Mouse (Mus musculus) limb, embryonic 15.5 days (tissue): ENCODE measurements around the gene Rps27. TPM values are rescaled to one million over a fixed set of nuclear protein-coding genes. Genes with fewer than 3 reads are reported as not detected.

Source experiments
- ATAC-seq: fragments of 200-750 bp; cut with Nextera tagmentation; 2 replicates; pipeline ENCODE4 v1.8.0; 2017; ENCODE audit warnings: low read depth, moderate TSS enrichment; ENCODE audit not compliant: insufficient number of reproducible peaks, low FRiP score, low TSS enrichment
- H3K27ac ChIP-seq: fragments of 300-500 bp; sonication (generic); 2 replicates; pipeline ENCODE4 v1.5.1; 2015; ENCODE audit warnings: moderate library complexity, mild to moderate bottlenecking, inconsistent platforms
- H3K27me3 ChIP-seq: fragments of 300-500 bp; sonication (generic); 2 replicates; pipeline ENCODE4 v1.6.1; 2015; ENCODE audit warnings: inconsistent platforms
- H3K36me3 ChIP-seq: fragments of 300-500 bp; sonication (generic); 2 replicates; pipeline ENCODE4 v1.6.1; 2015; ENCODE audit warnings: inconsistent platforms
- H3K4me1 ChIP-seq: fragments of 300-500 bp; sonication (generic); 2 replicates; pipeline ENCODE4 v1.6.1; 2015; ENCODE audit warnings: inconsistent platforms
- H3K4me2 ChIP-seq: fragments of 300-500 bp; sonication (generic); 2 replicates; pipeline ENCODE4 v1.6.1; 2015; ENCODE audit warnings: mild to moderate bottlenecking, inconsistent platforms
- H3K4me3 ChIP-seq: fragments of 300-500 bp; sonication (generic); 2 replicates; pipeline ENCODE4 v1.5.1; 2015; ENCODE audit warnings: mild to moderate bottlenecking, inconsistent platforms
- H3K9ac ChIP-seq: fragments of 300-500 bp; sonication (generic); 2 replicates; pipeline ENCODE4 v1.6.1; 2015; ENCODE audit warnings: inconsistent platforms
- H3K9me3 ChIP-seq: fragments of 300-500 bp; sonication (generic); 2 replicates; pipeline ENCODE4 v1.6.1; 2016; ENCODE audit warnings: inconsistent platforms
- WGBS: fragments of 180-500 bp; shearing (Covaris S2); methylation state at CpG from one replicate; pipeline ENCODE4 v1.1.7; 2015; 5-methylcytosine and 5-hydroxymethylcytosine counted together
- polyA plus RNA-seq: library from polyadenylated mRNA; unstranded; fragments of >200 nt; fragmentation: Nextera tagmentation; extraction: Ambion mirVana; gene quantifications from 2 replicates; pipeline ENCODE4 v1.2.1, GENCODE M21; 2015

The Rps27 gene
- polyA plus RNA-seq, 1 experiment from 2014 or later, result 1,817 TPM

DNA sequence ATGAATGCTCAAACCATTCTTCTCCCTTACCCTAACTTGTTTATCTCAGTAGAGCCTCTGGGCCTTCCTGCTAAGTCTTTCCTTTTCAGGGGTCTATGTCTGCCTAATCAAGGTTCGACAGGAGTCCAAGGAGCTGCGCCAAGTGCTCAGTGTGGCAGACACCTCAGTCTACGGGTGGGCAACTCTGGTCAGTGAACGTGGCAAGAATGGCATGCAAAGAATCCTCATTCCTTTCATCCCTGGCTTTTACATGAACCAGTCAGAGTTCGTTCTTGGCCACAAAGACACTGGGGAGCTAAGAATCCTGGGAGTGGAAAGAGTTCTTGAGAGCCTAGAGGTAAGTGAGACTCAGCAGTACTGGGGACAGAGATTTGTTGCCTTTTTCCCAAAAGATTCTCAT is 9.8 kb downstream of the Rps27 start:
- WGBS, result 70% methylated on average over 5 of the region's 5 CpGs
- no peak for ATAC-seq
- no peak overlapping the region for H3K4me2 ChIP-seq

DNA sequence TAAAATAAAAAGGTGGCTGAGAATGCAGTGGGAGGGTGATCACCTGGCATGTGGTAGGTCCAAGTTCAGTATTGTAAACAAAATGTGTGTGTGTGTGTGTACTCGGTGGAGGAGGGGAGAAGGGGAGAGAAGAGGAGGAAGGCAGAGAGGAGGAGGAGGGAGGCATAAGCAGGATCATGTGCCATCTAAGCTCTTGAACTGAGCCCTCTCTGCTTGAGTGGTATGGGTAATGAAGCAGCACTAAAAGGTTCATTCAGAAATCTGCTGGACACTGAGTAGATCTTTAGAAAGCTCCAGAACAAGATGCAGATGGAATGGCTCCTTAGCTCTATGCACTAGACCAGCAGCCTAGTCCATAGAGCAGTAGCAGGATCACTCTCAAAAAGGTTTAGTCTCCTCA is 10.6 kb downstream of the Rps27 start:
- Histone ChIP-seq H3K27ac (no peak overlapping the region), H3K4me3 (no peak overlapping the region), H3K4me2 (no peak overlapping the region), H3K9ac (no peak overlapping the region), H3K27me3 (no peaks in the 10 kb centered on the region), H3K4me1 (no peaks in the 10 kb centered on the region), H3K36me3 (peaks cover 8% of the 10 kb centered on the region; the same call in 1 of the 2 replicates), H3K9me3 (no peaks in the 10 kb centered on the region)
- WGBS, result 71% methylated on average over 1 of the region's 1 CpGs
- ATAC-seq, result no peak

More for the DNA sequence above, 9.8 kb downstream of the Rps27 start:
- Histone ChIP-seq H3K36me3 (peaks cover 16% of the 10 kb centered on the region), H3K4me1 (no peaks in the 10 kb centered on the region), H3K9ac (no peak overlapping the region), H3K9me3 (no peaks in the 10 kb centered on the region), H3K27ac (no peak overlapping the region), H3K27me3 (no peaks in the 10 kb centered on the region), H3K4me3 (no peak overlapping the region)

DNA sequence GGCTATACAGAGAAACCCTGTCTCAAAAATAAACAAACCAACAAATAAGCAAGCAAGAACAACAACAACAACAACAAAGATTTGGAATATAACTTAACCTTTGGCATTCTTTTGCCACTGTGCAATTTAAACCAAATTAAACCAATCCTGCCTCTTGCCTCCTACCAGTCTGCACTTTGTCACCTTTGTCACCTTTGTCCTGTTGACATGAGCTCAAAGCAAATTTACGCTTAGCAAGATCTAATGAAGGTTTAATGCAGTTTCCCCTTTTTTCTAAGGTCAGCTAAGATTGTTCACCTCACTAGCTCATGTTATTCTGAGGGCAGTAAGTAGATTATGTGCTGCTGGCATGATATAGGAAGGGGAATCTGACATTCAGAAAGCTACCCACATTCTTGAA is 15.9 kb downstream of the Rps27 start:
- ATAC-seq, result no peak
- no peak overlapping the region for H3K27ac ChIP-seq
- no peaks in the 10 kb centered on the region for H3K9me3 ChIP-seq
- no peak overlapping the region for H3K4me3 ChIP-seq
- H3K9ac ChIP-seq, result no peak overlapping the region
- H3K4me1 ChIP-seq, result no peaks in the 10 kb centered on the region
- no peaks in the 10 kb centered on the region for H3K27me3 ChIP-seq
- no peak overlapping the region for H3K4me2 ChIP-seq
- no peaks in the 10 kb centered on the region for H3K36me3 ChIP-seq
- WGBS, result 65% methylated on average over 1 of the region's 1 CpGs

DNA sequence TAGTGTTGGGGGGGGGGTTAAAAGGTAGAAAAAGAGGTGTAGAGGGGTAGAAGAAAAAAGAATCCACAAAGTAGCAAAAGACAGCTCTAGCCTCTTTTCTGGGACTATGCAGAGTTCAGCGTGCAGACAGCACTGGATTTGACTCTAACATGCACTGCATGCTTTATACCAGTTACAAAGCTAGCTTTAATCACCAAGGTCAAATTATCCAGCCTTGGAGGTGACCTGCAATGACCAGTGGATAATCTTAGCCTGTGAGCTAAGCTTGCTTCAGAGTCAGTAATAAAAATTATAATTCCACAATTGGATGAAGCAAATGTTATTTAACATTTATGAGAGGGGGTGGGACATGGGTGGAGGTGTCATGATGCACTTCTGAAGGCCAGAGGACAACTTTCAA is 17.8 kb downstream of the Rps27 start:
- ATAC-seq, result no peak
- Histone ChIP-seq H3K36me3 (no peaks in the 10 kb centered on the region), H3K27me3 (no peaks in the 10 kb centered on the region), H3K9me3 (no peaks in the 10 kb centered on the region), H3K27ac (no peak overlapping the region), H3K4me3 (no peak overlapping the region), H3K4me1 (no peaks in the 10 kb centered on the region), H3K4me2 (no peak overlapping the region), H3K9ac (no peak overlapping the region)
- WGBS, result 78% methylated on average over 1 of the region's 1 CpGs

DNA sequence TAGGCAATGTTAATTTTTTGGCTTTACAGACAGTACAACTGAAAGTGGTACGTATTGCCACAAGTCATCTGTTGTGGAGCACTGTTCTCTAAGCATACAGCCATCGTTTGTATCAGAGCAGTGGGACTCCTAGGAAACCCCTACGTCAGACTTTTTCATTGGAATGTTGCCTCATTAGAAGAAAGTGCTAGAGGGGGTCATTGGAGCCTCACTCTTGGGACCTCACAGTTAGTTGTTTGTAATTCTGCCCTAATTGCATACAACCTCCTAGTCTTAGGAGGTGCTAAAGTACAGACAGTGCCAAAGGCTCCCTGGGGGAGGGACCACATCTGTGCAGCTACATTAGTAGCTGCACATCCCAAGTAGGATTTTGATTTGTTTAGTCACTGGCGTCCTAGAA is 18.7 kb downstream of the Rps27 start:
- Histone ChIP-seq H3K36me3 (no peaks in the 10 kb centered on the region), H3K27me3 (no peaks in the 10 kb centered on the region), H3K4me2 (no peak overlapping the region), H3K9me3 (no peaks in the 10 kb centered on the region), H3K4me1 (no peaks in the 10 kb centered on the region), H3K4me3 (no peak overlapping the region), H3K9ac (no peak overlapping the region), H3K27ac (no peak overlapping the region)
- no peak for ATAC-seq
- WGBS, result 28% methylated on average over 4 of the region's 4 CpGs

DNA sequence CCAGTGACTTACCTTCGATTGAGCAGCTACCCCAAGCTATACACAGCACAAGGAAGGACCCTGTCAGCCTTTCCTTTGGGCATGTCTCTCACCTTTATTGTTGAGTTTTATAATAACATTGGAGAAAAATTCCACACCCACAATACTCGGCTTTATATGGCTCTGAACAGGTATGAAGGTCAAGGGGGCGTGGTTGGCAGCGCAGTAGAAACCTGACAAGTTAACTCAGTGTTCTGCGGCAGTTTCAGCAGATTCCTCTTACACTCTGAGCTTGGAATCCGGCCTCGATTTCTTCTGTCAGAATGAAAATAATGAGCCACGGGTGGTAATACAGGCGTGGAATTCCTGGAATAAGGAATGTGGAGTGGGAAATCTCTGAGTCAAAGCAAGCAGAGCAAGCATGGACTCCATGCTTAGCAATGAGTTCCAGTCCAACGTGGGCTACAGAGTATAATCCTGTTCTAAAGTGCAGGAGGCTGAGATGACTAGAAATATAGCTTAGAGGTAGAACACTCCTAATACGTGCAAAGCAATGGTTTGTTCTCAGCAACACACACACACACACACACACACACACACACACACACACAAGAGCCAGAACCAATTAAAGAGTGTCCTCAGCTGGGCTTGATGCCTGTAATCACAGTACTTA is 22.5 kb downstream of the Rps27 start:
- Histone ChIP-seq H3K9ac (no peak overlapping the region), H3K9me3 (no peaks in the 10 kb centered on the region), H3K4me3 (no peak overlapping the region), H3K4me1 (no peaks in the 10 kb centered on the region), H3K36me3 (no peaks in the 10 kb centered on the region), H3K27ac (no peak overlapping the region), H3K27me3 (no peaks in the 10 kb centered on the region), H3K4me2 (no peak overlapping the region)
- 63% methylated on average over 11 of the region's 11 CpGs for WGBS
- ATAC-seq, result no peak

DNA sequence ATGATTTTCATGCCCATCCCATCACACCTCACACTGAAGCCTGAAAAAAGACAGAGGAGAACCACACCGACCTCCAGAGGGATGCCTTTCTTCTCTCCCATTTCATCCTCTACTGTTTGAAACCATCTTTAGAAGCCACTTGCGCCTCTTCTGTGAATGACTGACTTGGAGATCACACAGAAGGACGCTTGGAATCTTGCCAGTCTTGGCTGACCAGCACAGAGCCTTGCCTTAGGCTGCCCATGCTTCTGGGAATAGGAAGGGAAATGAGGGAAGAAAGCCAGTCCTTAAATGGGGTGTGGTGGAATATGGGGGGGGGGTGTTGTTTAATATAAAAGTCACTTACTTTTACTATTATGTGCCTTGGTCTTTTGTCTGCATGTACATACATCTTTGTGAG is 29.9 kb downstream of the Rps27 start:
- Histone ChIP-seq H3K9ac (no peak overlapping the region), H3K36me3 (no peaks in the 10 kb centered on the region), H3K4me3 (no peak overlapping the region), H3K9me3 (no peaks in the 10 kb centered on the region), H3K27ac (no peak overlapping the region), H3K4me1 (no peaks in the 10 kb centered on the region), H3K27me3 (no peaks in the 10 kb centered on the region), H3K4me2 (no peak overlapping the region)
- 76% methylated on average over 3 of the region's 3 CpGs for WGBS
- no peak for ATAC-seq

DNA sequence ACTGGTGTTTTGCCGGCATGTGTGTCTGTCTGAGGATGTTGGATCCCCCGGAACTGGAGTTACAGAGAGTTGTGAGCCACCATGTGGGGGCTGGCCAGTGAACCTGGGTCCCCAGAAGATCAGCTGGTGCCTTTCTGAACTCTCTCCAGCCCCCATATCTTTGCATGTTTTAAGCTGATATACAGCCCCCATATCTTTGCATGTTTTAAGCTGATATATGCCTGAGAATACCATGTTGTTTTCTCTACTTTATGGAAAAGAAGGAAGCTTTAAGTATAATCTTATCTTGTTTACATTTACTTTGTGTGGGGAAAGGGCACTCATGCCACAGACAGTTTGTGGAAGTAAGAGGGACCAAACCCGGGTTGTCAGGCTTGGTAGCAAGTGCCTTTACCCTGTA is 33.9 kb downstream of the Rps27 start:
- no peaks in the 10 kb centered on the region for H3K9me3 ChIP-seq
- no peak overlapping the region for H3K4me3 ChIP-seq
- ATAC-seq, result no peak
- no peaks in the 10 kb centered on the region for H3K27me3 ChIP-seq
- H3K27ac ChIP-seq, result no peak overlapping the region
- no peaks in the 10 kb centered on the region for H3K4me1 ChIP-seq
- WGBS, result 69% methylated on average over 3 of the region's 3 CpGs
- no peaks in the 10 kb centered on the region for H3K36me3 ChIP-seq
- no peak overlapping the region for H3K9ac ChIP-seq
- H3K4me2 ChIP-seq, result no peak overlapping the region

Other genes starting within 250 kb of the Rps27 start
- 143 and 146 TPM in 2 replicates for gene Hax1, start 214.9 kb downstream of the Rps27 start, polyA plus RNA-seq
- 126 and 140 TPM in 2 replicates for gene 4933434E20Rik, start 162.0 kb downstream of the Rps27 start, polyA plus RNA-seq
- gene Ubap2l, start 161.0 kb downstream of the Rps27 start, polyA plus RNA-seq, result 172 and 174 TPM in 2 replicates
- gene Tpm3, start 141.0 kb downstream of the Rps27 start, polyA plus RNA-seq, result 474 and 545 TPM in 2 replicates
- gene Nup210l, start 109.5 kb downstream of the Rps27 start, polyA plus RNA-seq, result 0.28 and 0.30 TPM in 2 replicates
- gene Rab13, start within 50 bp of the Rps27 start, polyA plus RNA-seq, result 37.5 and 40.9 TPM in 2 replicates
- 112 and 125 TPM in 2 replicates for gene Jtb, start 17.9 kb upstream of the Rps27 start, polyA plus RNA-seq
- gene Creb3l4, start 29.9 kb upstream of the Rps27 start, polyA plus RNA-seq, result 5.8 and 6.5 TPM in 2 replicates
- 119 and 122 TPM in 2 replicates for gene Slc39a1, start 34.5 kb upstream of the Rps27 start, polyA plus RNA-seq
- gene Crtc2, start 40.5 kb upstream of the Rps27 start, polyA plus RNA-seq, result 20.1 and 20.8 TPM in 2 replicates
- 3.9 and 4.7 TPM in 2 replicates for gene Dennd4b, start 51.5 kb upstream of the Rps27 start, polyA plus RNA-seq
- 13.3 and 14.2 TPM in 2 replicates for gene Gatad2b, start 79.5 kb upstream of the Rps27 start, polyA plus RNA-seq
- 36.2 and 37.0 TPM in 2 replicates for gene Slc27a3, start 176.3 kb upstream of the Rps27 start, polyA plus RNA-seq
- 25.6 and 28.0 TPM in 2 replicates for gene Ints3, start 220.0 kb upstream of the Rps27 start, polyA plus RNA-seq